Mouse (Mus musculus) mature B cell (primary cell): ENCODE measurements around the gene Tshz3.

ENCODE experiments used
- in situ Hi-C: fragments of 300-500 bp; cut with MboI; formaldehyde crosslinking; loops from 2 replicates; pipeline ENCODE4 v1.14.3; 2019

The Tshz3 gene

GRCm38 (mm10) chr7:36786713-36787421, 88.9 kb downstream of the Tshz3 start:
- in situ Hi-C loops, result no loop called here

GRCm38 (mm10) chr7:36796392-36797187, 98.7 kb downstream of the Tshz3 start:
- in situ Hi-C loops, result no loop called here
